Mouse (Mus musculus) heart, postnatal 25 days (tissue): Measurements from ENCODE around the gene Syce1l. TPM values are rescaled to one million over a fixed set of nuclear protein-coding genes. Genes with fewer than 3 reads are reported as not detected.

Source experiments
- DNase-seq: peaks from one replicate; pipeline ENCODE4 v3.0.0; 2022; ENCODE audit warnings: low spot score
- intact Hi-C: fragments of 180-260 bp; cut with DNase I; formaldehyde crosslinking; loops from one replicate; pipeline ENCODE4 v1.15.1; 2025
- total RNA-seq, 2 experiments: library from RNA; stranded (reverse); gene quantifications; 2 replicates each; pipeline ENCODE4 v1.2.3; 2021

Syce1l gene
- total RNA-seq, 2 experiments from 2014 or later = not detected

- intact Hi-C loops = loop anchor here (5.0 to 10.0 kb wide), 2 partner anchors 118 to 185 kb away; no protein-coding TSS in a partner anchor
- no peak for DNase-seq
Measured at GRCm38 (mm10) chr8:113666714-113667432, 23.9 kb downstream of the Syce1l start.

GRCm38 (mm10) chr8:113669924-113670323 lies 26.9 kb downstream of the Syce1l start:
- DNase-seq = no peak
- intact Hi-C loops = loop anchor here (5.0 to 10.0 kb wide), 2 partner anchors 115 to 182 kb away; no protein-coding TSS in a partner anchor

GRCm38 (mm10) chr8:113672599-113673255 lies 29.7 kb downstream of the Syce1l start:
- intact Hi-C loops = no loop called here
- no peak for DNase-seq

DNA sequence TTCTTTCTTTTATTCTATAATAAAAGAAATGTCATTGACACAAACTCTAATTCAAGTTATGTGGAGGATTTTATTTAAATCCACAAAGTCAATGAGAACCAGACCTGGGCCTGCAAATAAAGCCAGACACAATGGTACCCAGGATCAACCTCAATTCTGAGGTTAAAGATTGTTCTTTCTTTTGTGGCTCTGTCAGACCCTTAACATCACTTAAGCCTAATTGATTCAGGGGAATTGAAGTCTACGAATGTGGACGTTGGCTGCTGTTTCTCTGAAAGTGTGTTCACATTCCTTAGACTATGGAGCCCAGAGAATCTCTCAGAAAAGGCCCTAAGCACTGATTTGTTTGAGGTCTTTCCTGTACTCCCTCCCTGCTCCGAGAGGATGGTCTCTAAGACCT lies 30.3 kb downstream of the Syce1l start:
- DNase-seq = no peak
- intact Hi-C loops = no loop called here

GRCm38 (mm10) chr8:113674611-113675010 lies 31.6 kb downstream of the Syce1l start:
- no peak for DNase-seq
- intact Hi-C loops = no loop called here

DNA sequence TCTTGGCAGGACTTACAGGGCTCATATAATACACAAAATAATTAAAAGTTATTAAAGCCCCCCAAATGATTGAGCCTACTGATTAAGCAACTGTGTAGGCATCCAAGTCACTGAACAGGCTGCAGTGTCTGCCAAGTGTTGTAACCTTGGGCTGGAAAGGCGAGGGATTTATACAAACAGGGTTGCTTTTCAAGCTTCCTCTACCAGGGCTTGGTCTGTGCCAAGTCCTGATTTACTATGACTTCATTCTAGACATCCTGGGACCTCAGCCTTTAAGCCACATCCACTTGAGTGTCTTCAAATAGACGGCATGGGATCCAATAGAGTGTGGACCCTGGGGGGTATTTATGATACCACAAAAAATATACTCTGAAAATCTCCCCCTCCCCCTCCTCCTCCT lies 32.3 kb downstream of the Syce1l start:
- intact Hi-C loops = no loop called here
- DNase-seq = no peak

GRCm38 (mm10) chr8:113676811-113677210 lies 33.8 kb downstream of the Syce1l start:
- intact Hi-C loops = no loop called here
- DNase-seq = no peak

- intact Hi-C loops = no loop called here
- DNase-seq = no peak
Measured at GRCm38 (mm10) chr8:113679361-113679760, 36.3 kb downstream of the Syce1l start.

DNA sequence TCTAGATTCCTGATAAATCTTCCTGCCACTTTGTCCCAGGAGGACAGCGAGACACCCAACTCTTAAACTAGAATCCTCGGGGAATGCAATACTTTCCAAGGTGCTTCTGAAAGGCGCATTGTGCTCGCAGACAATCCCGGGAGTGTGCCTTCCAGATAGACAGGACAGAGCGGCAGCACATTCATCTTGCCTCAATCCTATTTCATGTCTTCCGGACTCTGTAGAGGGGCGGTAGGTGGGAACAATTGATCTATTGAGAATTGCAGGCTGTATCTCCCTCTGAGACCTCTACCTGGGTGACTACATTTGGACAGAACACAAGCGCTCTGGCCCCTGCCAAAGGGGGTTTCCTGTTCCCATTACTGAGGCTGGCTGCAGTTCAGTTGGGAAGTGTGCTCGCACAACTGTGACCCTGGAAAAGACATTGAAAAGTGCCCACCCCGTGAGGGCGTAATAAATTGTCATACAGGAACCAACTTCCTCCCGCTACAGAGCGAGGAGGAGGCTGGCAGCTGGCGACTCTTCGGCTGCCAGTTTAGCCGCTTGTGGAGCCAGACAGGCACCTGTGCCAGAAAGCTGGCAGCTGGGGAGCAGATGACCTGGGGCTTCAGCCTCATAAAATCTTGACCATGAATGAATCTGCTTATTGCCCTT lies 45.0 kb downstream of the Syce1l start:
- intact Hi-C loops = no loop called here
- DNase-seq = no peak

- DNase-seq = no peak
- intact Hi-C loops = no loop called here
Measured at GRCm38 (mm10) chr8:113688543-113688915, 45.5 kb downstream of the Syce1l start.

DNA sequence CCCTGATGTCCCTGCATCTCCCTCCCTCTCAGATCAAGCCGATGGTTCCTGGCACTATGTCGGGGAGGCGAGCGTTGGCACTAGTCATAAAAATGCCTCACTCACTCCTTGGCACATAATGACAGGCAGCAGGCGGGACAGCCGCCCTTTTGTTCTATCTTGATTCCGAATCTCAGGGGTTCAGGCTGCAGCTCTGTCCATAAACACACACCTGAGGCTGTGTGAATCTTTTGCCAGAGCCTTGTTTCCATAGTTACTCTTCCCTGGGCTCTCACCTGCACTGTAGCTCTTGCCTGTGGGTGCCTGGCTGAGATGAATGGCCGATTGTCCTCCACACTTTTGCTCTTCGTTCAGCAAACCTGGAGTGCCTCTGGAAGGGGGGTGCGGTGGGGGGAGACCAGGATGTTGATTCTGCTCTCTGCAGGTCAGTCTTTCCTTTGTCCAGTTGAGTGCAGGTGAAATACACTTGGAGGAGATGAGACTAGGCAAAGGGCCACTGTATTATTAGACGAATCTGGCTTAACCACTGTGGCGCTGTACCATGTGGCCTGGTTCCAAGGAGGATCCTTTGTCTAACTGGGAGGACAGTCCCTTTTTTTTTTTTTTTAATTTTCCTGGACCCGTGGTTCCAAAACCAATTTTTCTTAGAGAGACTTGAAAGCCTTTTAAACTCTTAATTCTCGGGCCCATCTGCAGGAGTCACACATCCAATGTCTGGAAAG lies 48.8 kb downstream of the Syce1l start:
- no peak for DNase-seq
- intact Hi-C loops = no loop called here

GRCm38 (mm10) chr8:113704968-113705367 lies 62.0 kb downstream of the Syce1l start:
- intact Hi-C loops = no loop called here
- no peak for DNase-seq

Other genes starting within 250 kb of the Syce1l start
- gene Mon1b, start 7.6 kb upstream of the Syce1l start, total RNA-seq = 1 to 10 TPM; 6.0 to 6.3 TPM
- not detected for gene Adamts18, start 205.5 kb downstream of the Syce1l start, total RNA-seq